Mouse (Mus musculus) skeletal muscle tissue, adult 2 months (tissue): ENCODE measurements at regions not wholly inside any gene's neighbourhood (a gene's known extent, or its start where the extent isn't known, plus 50 kb on each side); places are given as distances from the start of the nearest gene placed in this dataset.

Source experiments
- DNase-seq: peaks from one replicate; pipeline ENCODE4 v3.0.0-alpha.2; 2012; ENCODE audit warnings: low read depth, low spot score

- DNase-seq: no peak
Measured at GRCm38 (mm10) chr10:91319442-91320112, 138.5 kb upstream of the Tmpo start.

GRCm38 (mm10) chr10:91314441-91314840 is 133.3 kb upstream of the Tmpo start:
- DNase-seq: no peak

- DNase-seq: no peak
Measured at GRCm38 (mm10) chr10:91313316-91313715, 132.2 kb upstream of the Tmpo start.

GRCm38 (mm10) chr10:91312913-91313312 is 131.8 kb upstream of the Tmpo start:
- DNase-seq: no peak

- DNase-seq: no peak
Measured at GRCm38 (mm10) chr10:91300067-91300466, 119.0 kb upstream of the Tmpo start.

GRCm38 (mm10) chr10:91297792-91298460 is 116.8 kb upstream of the Tmpo start:
- peak; percentile 8 for DNase-seq

- DNase-seq: no peak
Measured at GRCm38 (mm10) chr10:91295345-91295744, 114.2 kb upstream of the Tmpo start.

- no peak for DNase-seq
Measured at GRCm38 (mm10) chr10:91293226-91293625, 112.1 kb upstream of the Tmpo start.

- no peak for DNase-seq
Measured at GRCm38 (mm10) chr10:91284259-91284658, 103.1 kb upstream of the Tmpo start.

- peak; percentile 60 for DNase-seq
Measured at GRCm38 (mm10) chr10:91270955-91271741, 90.0 kb upstream of the Tmpo start.

GRCm38 (mm10) chr10:91270268-91270954 is 89.3 kb upstream of the Tmpo start:
- peak; percentile 27 for DNase-seq

GRCm38 (mm10) chr10:91267886-91268285 is 86.8 kb upstream of the Tmpo start:
- no peak for DNase-seq

- no peak for DNase-seq
Measured at GRCm38 (mm10) chr10:91260416-91260815, 79.3 kb upstream of the Tmpo start.

- no peak for DNase-seq
Measured at GRCm38 (mm10) chr10:91249681-91250195, 68.6 kb upstream of the Tmpo start.

- no peak for DNase-seq
Measured at GRCm38 (mm10) chr10:91244297-91244696, 63.2 kb upstream of the Tmpo start.

GRCm38 (mm10) chr10:91242491-91243046 is 61.5 kb upstream of the Tmpo start:
- DNase-seq: no peak

- peak; percentile 75 for DNase-seq
Measured at GRCm38 (mm10) chr10:91241611-91242005, 60.5 kb upstream of the Tmpo start.

GRCm38 (mm10) chr10:91240856-91241610 is 59.9 kb upstream of the Tmpo start:
- DNase-seq: peak; percentile 75

GRCm38 (mm10) chr10:91240320-91240719 is 59.2 kb upstream of the Tmpo start:
- DNase-seq: no peak

- DNase-seq: peak; percentile 66
Measured at GRCm38 (mm10) chr10:91236844-91237243, 55.7 kb upstream of the Tmpo start.

- no peak for DNase-seq
Measured at GRCm38 (mm10) chr10:91234709-91235108, 53.6 kb upstream of the Tmpo start.
